Mouse (Mus musculus) kidney, embryonic 16.5 days (tissue): ENCODE data around the gene Mast4. TPM values are rescaled to one million over a fixed set of nuclear protein-coding genes. Genes with fewer than 3 reads are reported as not detected.
A peak's percentile ranks its signal among the peaks of the same experiment; 100 is the strongest.

Experiments used
- ATAC-seq: fragments of 200-750 bp; cut with Nextera tagmentation; 2 replicates; pipeline ENCODE4 v1.8.0; 2017; ENCODE audit warnings: moderate TSS enrichment; ENCODE audit not compliant: low FRiP score, low TSS enrichment
- H3K27ac ChIP-seq: fragments of 300-500 bp; sonication (generic); 2 replicates; pipeline ENCODE4 v1.5.1; 2014; ENCODE audit warnings: low read length
- H3K27me3 ChIP-seq: fragments of 300-500 bp; sonication (generic); 2 replicates; pipeline ENCODE4 v1.6.1; 2014; ENCODE audit warnings: low read length, control low read depth, mixed read lengths; ENCODE audit not compliant: insufficient read depth
- H3K36me3 ChIP-seq: fragments of 300-500 bp; sonication (generic); 2 replicates; pipeline ENCODE4 v1.6.1; 2014; ENCODE audit warnings: low read length, control low read depth, mixed read lengths; ENCODE audit not compliant: insufficient read depth
- H3K4me1 ChIP-seq: fragments of 300-500 bp; sonication (generic); 2 replicates; pipeline ENCODE4 v1.6.1; 2014; ENCODE audit warnings: low read length, control low read depth, mixed read lengths; ENCODE audit not compliant: insufficient read depth
- H3K4me2 ChIP-seq: fragments of 300-500 bp; sonication (generic); replicated peaks from 2 replicates; pipeline ENCODE4 v1.6.1; 2014; ENCODE audit warnings: low read depth, low read length
- H3K4me3 ChIP-seq: fragments of 300-500 bp; sonication (generic); 2 replicates; pipeline ENCODE4 v1.5.1; 2014; ENCODE audit warnings: mild to moderate bottlenecking, low read length
- H3K9ac ChIP-seq: fragments of 300-500 bp; sonication (generic); replicated peaks from 2 replicates; pipeline ENCODE4 v1.6.1; 2014; ENCODE audit warnings: low read length
- H3K9me3 ChIP-seq: fragments of 300-500 bp; sonication (generic); 2 replicates; pipeline ENCODE4 v1.6.1; 2016; ENCODE audit warnings: low read length, control low read depth
- whole genome bisulfite sequencing: fragments of 180-500 bp; shearing (Covaris S2); extraction: QIAGEN DNeasy Blood & Tissue Kit; methylation state at CpG from one replicate; pipeline ENCODE4 v1.1.7; 2014; 5-methylcytosine and 5-hydroxymethylcytosine counted together
- polyA plus RNA-seq: library from polyadenylated mRNA; unstranded; fragments of >200 nt; fragmentation: Nextera tagmentation; extraction: Ambion mirVana; gene quantifications from 2 replicates; pipeline ENCODE4 v1.2.1, GENCODE M21; 2015

Gene Mast4
- polyA plus RNA-seq, 1 experiment from 2014 or later, result 19.9 TPM

DNA sequence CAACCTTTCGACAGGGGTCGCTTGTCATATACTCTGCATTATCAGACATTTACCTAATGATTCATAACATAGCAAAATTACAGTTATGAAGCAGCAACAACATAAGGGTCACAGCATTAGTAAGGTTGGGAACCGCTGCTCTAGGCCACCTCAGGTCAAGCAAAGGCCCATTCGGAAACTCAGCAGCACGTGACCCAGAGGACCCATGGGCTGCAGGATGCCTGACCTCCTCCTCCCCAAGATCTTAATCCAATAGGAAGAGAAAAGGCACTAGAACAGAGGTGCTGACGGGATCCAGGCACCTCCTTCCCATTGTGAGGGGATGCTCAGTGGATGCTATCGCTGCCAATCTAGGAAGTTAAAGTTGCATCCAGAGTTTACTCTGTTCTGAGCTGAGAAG lies 432.2 kb downstream of the Mast4 start:
- Histone ChIP-seq H3K9me3 (no peaks in the 10 kb centered on the region), H3K4me1 (peaks cover 41% of the 10 kb centered on the region), H3K4me3 (no peak overlapping the region), H3K4me2 (no peak overlapping the region), H3K27me3 (no peaks in the 10 kb centered on the region), H3K27ac (no peak overlapping the region), H3K9ac (no peak overlapping the region), H3K36me3 (no peaks in the 10 kb centered on the region)
- WGBS, result 84% methylated on average over 7 of the region's 7 CpGs
- no peak for ATAC-seq

DNA sequence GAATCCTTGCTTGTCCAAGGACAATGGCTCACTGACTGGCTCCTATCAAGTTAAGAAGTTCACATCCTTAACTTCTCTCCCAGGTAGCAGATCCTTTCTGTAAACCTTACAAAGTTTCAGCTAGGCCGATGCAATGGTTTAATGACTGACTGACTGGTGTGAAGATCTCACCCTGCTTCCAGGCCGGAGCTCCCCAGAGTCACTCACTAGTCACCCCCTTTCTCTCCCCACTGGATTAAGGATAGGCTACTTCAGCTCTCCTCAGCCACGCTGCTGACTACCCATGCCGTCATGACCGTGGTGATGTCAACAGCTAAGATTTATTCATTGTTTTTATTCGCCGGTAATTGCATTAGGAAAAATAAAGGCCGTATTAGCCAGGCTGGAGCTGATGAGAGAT lies 433.8 kb downstream of the Mast4 start:
- no peaks in the 10 kb centered on the region for H3K9me3 ChIP-seq
- H3K9ac ChIP-seq, result no peak overlapping the region
- no peaks in the 10 kb centered on the region for H3K27me3 ChIP-seq
- H3K4me3 ChIP-seq, result no peak overlapping the region
- no peak overlapping the region for H3K4me2 ChIP-seq
- peaks cover 50% of the 10 kb centered on the region for H3K4me1 ChIP-seq
- WGBS, result 34% methylated on average over 8 of the region's 8 CpGs
- no peak for ATAC-seq
- H3K36me3 ChIP-seq, result no peaks in the 10 kb centered on the region
- H3K27ac ChIP-seq, result no peak overlapping the region

DNA sequence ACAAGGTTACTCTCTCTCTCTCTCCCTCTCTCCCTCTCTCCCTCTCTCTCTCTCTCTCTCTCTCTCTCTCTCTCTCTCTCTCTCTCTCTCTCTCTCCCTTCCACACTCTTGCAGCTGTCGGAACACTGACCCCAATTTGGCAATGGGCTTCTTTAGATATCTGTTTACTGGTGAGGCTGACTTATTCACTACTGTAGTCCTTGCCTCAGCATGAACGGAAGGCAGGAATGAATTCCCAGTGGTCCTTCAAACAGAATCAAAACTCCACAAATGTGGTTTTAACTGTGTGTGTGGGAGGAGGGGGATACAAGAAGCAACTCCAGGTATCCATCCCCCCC lies 434.2 kb downstream of the Mast4 start:
- no peak for ATAC-seq
- Histone ChIP-seq H3K27ac (no peak overlapping the region), H3K4me1 (peaks cover 54% of the 10 kb centered on the region), H3K4me3 (no peak overlapping the region), H3K9ac (no peak overlapping the region), H3K4me2 (no peak overlapping the region), H3K9me3 (no peaks in the 10 kb centered on the region), H3K27me3 (no peaks in the 10 kb centered on the region), H3K36me3 (no peaks in the 10 kb centered on the region)
- whole genome bisulfite sequencing, result 29% methylated on average over 2 of the region's 2 CpGs

DNA sequence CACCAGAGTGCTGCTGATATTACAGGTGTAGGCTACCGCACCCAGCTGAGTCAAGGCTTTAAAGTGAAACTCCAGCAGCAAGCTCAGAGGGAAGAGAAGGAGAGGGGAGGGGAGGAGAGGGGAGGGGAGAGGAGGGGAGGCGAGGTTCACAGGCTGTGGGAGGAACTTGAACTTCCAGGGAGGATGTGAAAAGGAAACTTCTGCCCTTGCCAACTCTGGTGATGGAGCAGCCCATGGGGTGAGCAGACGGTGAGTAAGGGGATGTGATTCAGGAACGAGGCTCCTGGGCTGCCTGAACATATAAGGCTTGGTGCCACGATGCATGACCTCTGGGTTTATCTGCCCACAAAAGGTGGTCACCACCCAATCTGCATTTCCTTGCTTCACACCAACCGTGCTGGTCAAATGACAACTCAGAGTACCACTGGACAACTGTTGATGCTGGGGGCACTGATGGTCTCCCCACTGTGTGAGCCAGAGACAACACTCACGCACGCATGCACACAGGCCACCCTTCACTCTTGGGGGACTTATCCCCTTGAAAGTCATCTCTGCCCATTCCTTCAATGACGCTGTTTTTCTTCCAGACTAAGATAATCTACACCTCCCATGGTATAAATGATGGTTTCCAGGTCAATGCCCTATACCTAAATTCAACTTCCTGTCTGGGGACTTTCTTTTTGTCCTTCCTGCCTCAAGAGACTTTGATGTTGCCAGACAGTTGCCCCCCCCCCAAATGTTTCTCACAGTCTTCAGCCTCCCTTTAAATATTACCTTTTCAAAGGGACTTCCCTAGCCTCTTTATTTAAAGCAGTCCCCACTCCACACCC lies 434.8 kb downstream of the Mast4 start:
- ATAC-seq, result peak; percentile 72
- peak overlapping the region; percentile 31 for H3K4me2 ChIP-seq
- H3K4me1 ChIP-seq, result peaks cover 58% of the 10 kb centered on the region
- no peak overlapping the region for H3K4me3 ChIP-seq
- no peak overlapping the region for H3K9ac ChIP-seq
- 35% methylated on average over 9 of the region's 9 CpGs for WGBS
- H3K27me3 ChIP-seq, result no peaks in the 10 kb centered on the region
- no peaks in the 10 kb centered on the region for H3K36me3 ChIP-seq
- no peaks in the 10 kb centered on the region for H3K9me3 ChIP-seq
- H3K27ac ChIP-seq, result peak overlapping the region; percentile 84

DNA sequence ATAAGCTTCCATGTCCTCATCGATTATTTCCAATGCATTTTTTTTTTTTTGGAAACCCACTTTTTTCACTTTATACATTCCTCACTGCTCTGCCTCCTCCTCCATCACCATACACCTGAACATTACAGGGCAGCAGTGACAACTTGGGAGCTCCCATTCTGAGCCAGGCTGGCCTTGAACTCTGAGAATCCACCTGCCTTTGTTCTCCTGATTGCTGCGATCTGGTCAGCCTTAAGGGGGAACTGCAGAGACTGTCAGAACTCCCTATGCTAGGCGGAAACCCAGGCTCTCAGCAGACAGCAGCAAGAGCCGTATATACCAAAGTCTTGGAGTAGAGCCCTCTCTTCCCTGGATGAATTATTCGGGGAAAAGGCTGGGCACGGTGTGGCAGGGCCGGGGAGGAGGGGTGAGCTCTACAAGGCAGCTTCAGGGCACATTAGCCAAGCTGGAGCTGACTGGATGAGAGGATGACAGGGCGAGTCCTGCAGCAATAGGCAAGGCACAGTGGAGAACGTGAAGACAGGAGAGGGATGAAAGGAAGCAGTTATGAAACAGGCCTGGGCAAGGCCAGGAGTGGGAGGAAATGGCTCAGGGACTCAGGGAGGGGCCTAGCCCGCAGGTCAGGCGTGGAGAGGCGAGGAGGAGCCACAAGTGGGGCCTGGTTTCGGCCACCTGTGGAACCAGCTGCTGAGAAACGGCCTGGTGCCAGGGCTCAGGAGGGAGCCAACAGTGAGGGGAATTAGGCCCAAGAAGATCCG lies 435.7 kb downstream of the Mast4 start:
- Histone ChIP-seq H3K4me2 (peak overlapping the region; percentile 31), H3K4me1 (peaks cover 62% of the 10 kb centered on the region), H3K27ac (peak overlapping the region; percentile 84), H3K9me3 (no peaks in the 10 kb centered on the region), H3K9ac (no peak overlapping the region), H3K27me3 (no peaks in the 10 kb centered on the region), H3K36me3 (no peaks in the 10 kb centered on the region), H3K4me3 (no peak overlapping the region)
- 34% methylated on average over 15 of the region's 15 CpGs for WGBS
- peak; percentile 78 for ATAC-seq

DNA sequence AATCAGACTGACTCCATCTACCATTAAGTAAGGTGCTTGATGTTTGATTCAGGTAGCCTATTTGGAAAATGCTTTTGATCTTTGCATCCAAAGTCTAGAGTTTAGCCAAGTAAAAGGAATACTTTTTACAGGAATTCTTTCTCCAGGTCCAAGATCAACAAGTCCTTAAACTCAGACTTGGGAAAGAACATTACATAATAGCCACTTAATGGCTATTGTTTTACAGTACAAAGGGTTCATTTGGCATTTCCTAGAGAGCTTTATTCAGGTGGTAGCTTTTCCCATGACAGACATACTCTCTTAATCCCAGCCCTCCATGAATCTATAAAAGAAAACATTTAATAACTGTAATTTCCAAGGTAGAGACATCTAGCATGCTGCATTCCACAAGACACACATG lies 438.0 kb downstream of the Mast4 start:
- Histone ChIP-seq H3K4me1 (peaks cover 62% of the 10 kb centered on the region), H3K9ac (no peak overlapping the region), H3K4me3 (no peak overlapping the region), H3K9me3 (no peaks in the 10 kb centered on the region), H3K27ac (no peak overlapping the region), H3K4me2 (no peak overlapping the region), H3K36me3 (no peaks in the 10 kb centered on the region), H3K27me3 (no peaks in the 10 kb centered on the region)
- no peak for ATAC-seq

DNA sequence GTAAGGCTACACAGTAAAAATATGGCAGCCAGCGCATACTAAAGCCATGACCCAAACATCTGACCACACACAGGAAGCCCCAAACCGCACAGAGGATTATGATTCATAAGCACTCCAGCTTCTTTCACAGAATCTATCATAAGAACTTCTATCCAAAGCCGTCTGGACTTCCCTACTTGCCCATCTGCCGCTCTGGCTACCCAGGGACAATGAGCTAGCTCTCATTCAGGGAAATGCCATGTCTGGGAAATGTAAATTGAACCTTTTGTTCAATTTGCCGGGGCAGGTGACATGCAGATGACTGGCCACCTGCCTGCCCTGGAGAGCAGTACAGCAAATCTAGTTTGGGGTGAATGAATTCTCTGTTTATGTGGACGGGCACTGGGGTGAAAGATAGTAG lies 438.4 kb downstream of the Mast4 start:
- H3K9me3 ChIP-seq, result no peaks in the 10 kb centered on the region
- H3K36me3 ChIP-seq, result no peaks in the 10 kb centered on the region
- H3K4me2 ChIP-seq, result no peak overlapping the region
- H3K9ac ChIP-seq, result no peak overlapping the region
- peaks cover 58% of the 10 kb centered on the region for H3K4me1 ChIP-seq
- no peak overlapping the region for H3K4me3 ChIP-seq
- 79% methylated on average over 6 of the region's 6 CpGs for WGBS
- H3K27ac ChIP-seq, result no peak overlapping the region
- no peaks in the 10 kb centered on the region for H3K27me3 ChIP-seq
- ATAC-seq, result no peak

DNA sequence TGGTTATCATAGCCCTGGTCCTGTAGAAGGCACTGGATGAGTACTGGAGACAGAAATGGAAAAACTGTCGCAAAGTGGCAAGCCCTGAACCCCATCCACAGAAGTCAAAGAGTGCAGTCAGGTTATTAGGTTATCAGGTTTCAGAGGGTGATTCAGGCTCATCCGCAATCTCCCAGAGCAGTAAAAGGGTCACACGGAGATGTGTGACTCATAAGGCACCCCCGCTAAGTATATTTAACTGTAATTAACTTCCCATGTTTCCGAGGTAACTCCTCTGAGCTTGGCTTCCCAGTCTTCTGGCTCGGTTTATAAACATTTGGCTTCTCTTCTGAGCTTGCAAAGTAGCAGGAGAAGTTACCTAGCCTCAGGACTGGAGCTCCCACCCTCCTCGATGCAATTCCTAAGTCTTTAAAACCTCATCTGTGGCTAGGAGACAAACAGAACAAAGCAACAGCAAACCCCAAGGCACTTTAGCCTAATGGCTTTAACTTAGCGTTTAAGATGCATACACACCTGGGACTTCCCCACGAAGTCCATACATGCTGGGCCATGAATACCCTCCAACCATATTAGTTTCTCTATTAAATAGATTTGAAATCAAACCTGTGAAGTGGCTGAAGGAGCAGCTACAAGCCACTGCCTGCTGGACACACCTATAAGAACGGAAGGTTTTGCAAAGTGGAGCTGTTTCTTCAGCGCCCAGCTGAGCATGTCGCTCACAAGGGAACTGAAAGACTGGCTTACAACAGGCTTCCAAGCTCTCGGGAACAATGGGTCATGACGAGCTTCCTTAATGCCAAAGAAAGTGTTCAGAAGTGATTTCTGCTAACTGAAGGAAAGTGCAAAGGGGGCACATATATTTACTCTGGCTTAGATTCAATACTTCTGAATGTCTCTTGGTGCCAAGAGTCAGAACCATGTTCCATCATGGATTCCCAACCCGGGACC lies 439.7 kb downstream of the Mast4 start:
- peak overlapping the region; percentile 34 for H3K9ac ChIP-seq
- no peak overlapping the region for H3K4me3 ChIP-seq
- ATAC-seq, result no peak
- 26% methylated on average over 15 of the region's 15 CpGs for WGBS
- no peaks in the 10 kb centered on the region for H3K27me3 ChIP-seq
- no peaks in the 10 kb centered on the region for H3K9me3 ChIP-seq
- H3K4me1 ChIP-seq, result peaks cover 56% of the 10 kb centered on the region
- H3K4me2 ChIP-seq, result peak overlapping the region; percentile 17; the same call in 1 of the 2 replicates
- no peaks in the 10 kb centered on the region for H3K36me3 ChIP-seq
- H3K27ac ChIP-seq, result peak overlapping the region; percentile 3; the same call in 1 of the 2 replicates

DNA sequence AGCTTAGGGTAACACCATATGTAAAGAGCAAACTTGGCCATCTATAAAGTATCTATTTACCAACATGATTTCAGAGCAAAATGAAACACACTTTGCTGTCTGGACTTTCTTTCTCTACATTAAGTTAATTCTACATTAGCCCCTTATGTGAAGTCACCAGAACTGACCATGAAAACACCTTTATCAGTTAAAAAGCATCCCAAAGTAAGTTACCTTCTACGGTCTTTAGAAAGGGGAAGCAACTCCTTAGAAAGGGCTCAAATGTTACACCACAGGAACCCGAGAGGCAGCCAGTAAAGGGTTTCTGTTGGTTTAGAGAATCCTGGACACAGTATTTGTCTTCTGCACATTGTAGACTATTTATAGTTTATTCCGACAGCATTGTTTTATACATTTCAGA lies 441.5 kb downstream of the Mast4 start:
- Histone ChIP-seq H3K27ac (no peak overlapping the region), H3K9ac (no peak overlapping the region), H3K4me2 (no peak overlapping the region), H3K4me1 (peaks cover 53% of the 10 kb centered on the region), H3K4me3 (no peak overlapping the region), H3K27me3 (no peaks in the 10 kb centered on the region), H3K36me3 (no peaks in the 10 kb centered on the region), H3K9me3 (no peaks in the 10 kb centered on the region)
- 87% methylated on average over 3 of the region's 3 CpGs for WGBS
- ATAC-seq, result no peak
